Mouse (Mus musculus): ENCODE results near the gene Il4. TPM values are rescaled to one million over a fixed set of nuclear protein-coding genes. Genes with fewer than 3 reads are reported as not detected.

The Il4 gene
- total RNA-seq, 1 experiment = not detected

DNA sequence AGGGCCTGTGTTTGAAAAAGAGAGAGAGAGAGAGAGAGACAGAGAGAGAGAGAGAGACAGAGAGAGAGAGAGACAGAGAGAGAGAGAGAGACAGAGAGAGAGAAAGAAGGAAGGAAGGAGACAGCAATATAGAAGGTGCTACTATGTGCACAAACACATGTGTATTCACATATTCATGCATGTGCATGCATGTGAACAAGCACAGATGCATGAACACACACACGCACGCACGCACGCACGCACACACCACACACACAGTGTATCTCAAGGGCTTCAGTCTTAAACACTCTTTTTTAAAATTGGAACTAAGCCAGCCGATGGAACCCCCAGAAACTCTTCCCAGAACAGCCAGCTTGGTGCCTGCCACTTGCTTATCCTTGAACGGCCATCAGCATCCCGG lies 2.9 kb downstream of the Il4 start:
- no peak overlapping the region for H3K4me3 ChIP-seq (ENCODE audit: insufficient read depth in 1 of 2, low read depth in 1 of 2, low read length in 2 of 2, poor library complexity in 1 of 2, severe bottlenecking in 1 of 2)
- H3K9ac ChIP-seq (ENCODE audit: insufficient read depth, low read depth, low read length, poor library complexity, severe bottlenecking) = no peak overlapping the region
- no peak for TF ChIP-seq HCFC1 (IDR thresholded peaks at IDR 0.05; ENCODE audit: borderline replicate concordance, insufficient read depth, low read length)
- no peak for TF ChIP-seq CHD2 (IDR thresholded peaks at IDR 0.05; ENCODE audit: low read depth, low read length)
- in situ Hi-C loops (cut with MboI; ENCODE audit: low sequenced_read_pairs in 2 of 2, unreplicated experiment in 2 of 2) = no loop called here
- no peaks in the 10 kb centered on the region for H3K36me3 ChIP-seq (ENCODE audit: control insufficient read depth, insufficient read depth, low read length, poor library complexity, severe bottlenecking)
- DNase-seq (ENCODE audit: low read depth, low spot score) = no peak
- no peaks in the 10 kb centered on the region for H3K9me3 ChIP-seq (ENCODE audit: control insufficient read depth, insufficient read depth, low read depth, low read length)
- no peak overlapping the region for H3K27ac ChIP-seq (ENCODE audit: insufficient read depth, low read depth, low read length, poor library complexity, severe bottlenecking)
- H3K4me1 ChIP-seq (ENCODE audit: control insufficient read depth in 2 of 2, insufficient read depth in 2 of 2, low read length in 2 of 2, poor library complexity in 1 of 2) = no peaks in the 10 kb centered on the region

- no peaks in the 10 kb centered on the region for H3K9me3 ChIP-seq (ENCODE audit: control insufficient read depth, insufficient read depth, low read depth, low read length)
- no peaks in the 10 kb centered on the region for H3K4me1 ChIP-seq (ENCODE audit: control insufficient read depth in 2 of 2, insufficient read depth in 2 of 2, low read length in 2 of 2, poor library complexity in 1 of 2)
- in situ Hi-C loops (cut with MboI; ENCODE audit: low sequenced_read_pairs in 2 of 2, unreplicated experiment in 2 of 2) = no loop called here
- no peak overlapping the region for H3K4me3 ChIP-seq (ENCODE audit: insufficient read depth in 1 of 2, low read depth in 1 of 2, low read length in 2 of 2, poor library complexity in 1 of 2, severe bottlenecking in 1 of 2)
- H3K36me3 ChIP-seq (ENCODE audit: control insufficient read depth, insufficient read depth, low read length, poor library complexity, severe bottlenecking) = no peaks in the 10 kb centered on the region
- no peak overlapping the region for H3K27ac ChIP-seq (ENCODE audit: insufficient read depth, low read depth, low read length, poor library complexity, severe bottlenecking)
- TF ChIP-seq HCFC1 (IDR thresholded peaks at IDR 0.05; ENCODE audit: borderline replicate concordance, insufficient read depth, low read length) = no peak
- no peak for TF ChIP-seq CHD2 (IDR thresholded peaks at IDR 0.05; ENCODE audit: low read depth, low read length)
- TF ChIP-seq MAFK (IDR thresholded peaks at IDR 0.05; ENCODE audit: insufficient read depth, low read depth, low read length) = no peak
- no peak for TF ChIP-seq ZC3H11A (IDR thresholded peaks at IDR 0.05; ENCODE audit: borderline replicate concordance, low read depth, low read length)
- TF ChIP-seq ZNF384 (IDR thresholded peaks at IDR 0.05; ENCODE audit: low read depth, low read length) = no peak
- H3K9ac ChIP-seq (ENCODE audit: insufficient read depth, low read depth, low read length, poor library complexity, severe bottlenecking) = no peak overlapping the region
- DNase-seq (ENCODE audit: low read depth, low spot score) = no peak
These were observed 3.3 kb downstream of the Il4 start for GRCm38 (mm10) chr11:53615172-53615571.

GRCm38 (mm10) chr11:53609672-53610071 lies 8.8 kb downstream of the Il4 start:
- no peak for TF ChIP-seq HCFC1 (IDR thresholded peaks at IDR 0.05; ENCODE audit: borderline replicate concordance, insufficient read depth, low read length)
- TF ChIP-seq ZC3H11A (IDR thresholded peaks at IDR 0.05; ENCODE audit: borderline replicate concordance, low read depth, low read length) = no peak
- TF ChIP-seq CHD2 (IDR thresholded peaks at IDR 0.05; ENCODE audit: low read depth, low read length) = no peak
- TF ChIP-seq ZNF384 (IDR thresholded peaks at IDR 0.05; ENCODE audit: low read depth, low read length) = no peak
- TF ChIP-seq MAFK (IDR thresholded peaks at IDR 0.05; ENCODE audit: insufficient read depth, low read depth, low read length) = no peak

DNA sequence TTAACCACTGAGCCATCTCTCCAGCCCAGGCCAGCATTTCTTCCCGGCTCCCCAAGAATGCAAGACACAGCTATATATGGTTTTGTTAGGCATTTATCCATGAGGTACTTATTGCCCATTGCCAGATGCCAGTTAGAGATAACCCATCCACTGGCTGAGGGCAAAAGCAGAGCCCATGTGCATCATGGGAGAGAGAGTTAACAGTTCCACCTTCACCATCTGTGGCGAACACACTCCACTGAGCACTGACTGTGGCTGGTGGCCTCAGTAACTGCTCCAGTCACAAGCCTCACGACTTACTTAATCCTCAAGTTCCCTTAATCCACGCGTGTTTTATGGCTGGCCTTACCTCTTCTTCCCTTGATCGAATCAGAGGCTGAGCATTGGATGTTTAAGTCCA lies 9.2 kb downstream of the Il4 start:
- TF ChIP-seq ZC3H11A (IDR thresholded peaks at IDR 0.05; ENCODE audit: borderline replicate concordance, low read depth, low read length) = no peak
- TF ChIP-seq MAFK (IDR thresholded peaks at IDR 0.05; ENCODE audit: insufficient read depth, low read depth, low read length) = no peak
- TF ChIP-seq CHD2 (IDR thresholded peaks at IDR 0.05; ENCODE audit: low read depth, low read length) = no peak
- no peak for TF ChIP-seq HCFC1 (IDR thresholded peaks at IDR 0.05; ENCODE audit: borderline replicate concordance, insufficient read depth, low read length)
- no peak for TF ChIP-seq ZNF384 (IDR thresholded peaks at IDR 0.05; ENCODE audit: low read depth, low read length)
- no peak overlapping the region for H3K4me3 ChIP-seq (ENCODE audit: insufficient read depth in 1 of 2, low read depth in 1 of 2, low read length in 2 of 2, poor library complexity in 1 of 2, severe bottlenecking in 1 of 2)
- no peak for DNase-seq (ENCODE audit: low read depth, low spot score)
- no peak overlapping the region for H3K9ac ChIP-seq (ENCODE audit: insufficient read depth, low read depth, low read length, poor library complexity, severe bottlenecking)
- H3K36me3 ChIP-seq (ENCODE audit: control insufficient read depth, insufficient read depth, low read length, poor library complexity, severe bottlenecking) = no peaks in the 10 kb centered on the region
- H3K4me1 ChIP-seq (ENCODE audit: control insufficient read depth in 2 of 2, insufficient read depth in 2 of 2, low read length in 2 of 2, poor library complexity in 1 of 2) = no peaks in the 10 kb centered on the region
- no peaks in the 10 kb centered on the region for H3K9me3 ChIP-seq (ENCODE audit: control insufficient read depth, insufficient read depth, low read depth, low read length)
- H3K27ac ChIP-seq (ENCODE audit: insufficient read depth, low read depth, low read length, poor library complexity, severe bottlenecking) = no peak overlapping the region
- in situ Hi-C loops (cut with MboI; ENCODE audit: low sequenced_read_pairs in 2 of 2, unreplicated experiment in 2 of 2) = no loop called here

More at GRCm38 (mm10) chr11:53609672-53610071, 8.8 kb downstream of the Il4 start:
- in situ Hi-C loops (cut with MboI; ENCODE audit: low sequenced_read_pairs in 2 of 2, unreplicated experiment in 2 of 2) = no loop called here
- Histone ChIP-seq H3K4me1 (ENCODE audit: control insufficient read depth in 2 of 2, insufficient read depth in 2 of 2, low read length in 2 of 2, poor library complexity in 1 of 2) (no peaks in the 10 kb centered on the region), H3K27ac (ENCODE audit: insufficient read depth, low read depth, low read length, poor library complexity, severe bottlenecking) (no peak overlapping the region), H3K36me3 (ENCODE audit: control insufficient read depth, insufficient read depth, low read length, poor library complexity, severe bottlenecking) (no peaks in the 10 kb centered on the region), H3K9ac (ENCODE audit: insufficient read depth, low read depth, low read length, poor library complexity, severe bottlenecking) (no peak overlapping the region), H3K4me3 (ENCODE audit: insufficient read depth in 1 of 2, low read depth in 1 of 2, low read length in 2 of 2, poor library complexity in 1 of 2, severe bottlenecking in 1 of 2) (no peak overlapping the region), H3K9me3 (ENCODE audit: control insufficient read depth, insufficient read depth, low read depth, low read length) (no peaks in the 10 kb centered on the region)
- DNase-seq (ENCODE audit: low read depth, low spot score) = no peak

DNA sequence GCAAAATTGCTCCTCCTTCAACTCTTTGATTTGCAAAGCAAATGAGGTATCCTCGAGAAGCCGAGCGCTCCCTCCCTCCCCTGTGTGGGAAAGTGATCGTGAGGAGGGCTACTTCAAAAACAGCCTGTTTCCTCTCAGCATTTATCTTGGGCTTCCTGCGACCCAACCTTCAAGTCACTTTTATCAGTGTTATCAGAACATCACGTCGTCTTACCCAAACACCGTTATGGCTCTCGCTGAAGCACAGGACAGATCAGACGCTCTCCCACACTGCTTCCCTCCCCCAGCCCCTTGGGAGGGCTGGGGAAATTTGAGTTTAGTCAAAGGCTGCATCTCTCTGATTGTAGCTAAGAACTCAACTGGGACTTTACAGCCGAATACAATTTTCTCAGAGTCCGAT lies 12.9 kb downstream of the Il4 start:
- no peaks in the 10 kb centered on the region for H3K9me3 ChIP-seq (ENCODE audit: control insufficient read depth, insufficient read depth, low read depth, low read length)
- H3K27ac ChIP-seq (ENCODE audit: insufficient read depth, low read depth, low read length, poor library complexity, severe bottlenecking) = no peak overlapping the region
- H3K36me3 ChIP-seq (ENCODE audit: control insufficient read depth, insufficient read depth, low read length, poor library complexity, severe bottlenecking) = no peaks in the 10 kb centered on the region
- no peak for DNase-seq (ENCODE audit: low read depth, low spot score)
- no peak overlapping the region for H3K9ac ChIP-seq (ENCODE audit: insufficient read depth, low read depth, low read length, poor library complexity, severe bottlenecking)
- in situ Hi-C loops (cut with MboI; ENCODE audit: low sequenced_read_pairs in 2 of 2, unreplicated experiment in 2 of 2) = no loop called here
- TF ChIP-seq ZC3H11A (IDR thresholded peaks at IDR 0.05; ENCODE audit: borderline replicate concordance, low read depth, low read length) = no peak
- TF ChIP-seq HCFC1 (IDR thresholded peaks at IDR 0.05; ENCODE audit: borderline replicate concordance, insufficient read depth, low read length) = no peak
- no peak for TF ChIP-seq ZNF384 (IDR thresholded peaks at IDR 0.05; ENCODE audit: low read depth, low read length)
- TF ChIP-seq CHD2 (IDR thresholded peaks at IDR 0.05; ENCODE audit: low read depth, low read length) = no peak
- no peak for TF ChIP-seq MAFK (IDR thresholded peaks at IDR 0.05; ENCODE audit: insufficient read depth, low read depth, low read length)
- H3K4me3 ChIP-seq (ENCODE audit: insufficient read depth in 1 of 2, low read depth in 1 of 2, low read length in 2 of 2, poor library complexity in 1 of 2, severe bottlenecking in 1 of 2) = peak overlapping the region in 1 of 2 experiments; percentile 7; a peak in 1 of 4 replicates
- H3K4me1 ChIP-seq (ENCODE audit: control insufficient read depth in 2 of 2, insufficient read depth in 2 of 2, low read length in 2 of 2, poor library complexity in 1 of 2) = peaks cover 0 to 1% of the 10 kb centered on the region in 2 experiments; a peak in 1 of 4 replicates

All from ES-E14 (cell line).